In genomic region chr4:129034706-129035660, GRCm38 (mm10) we compare ENCODE assay signal across 8 mouse cellular contexts. TPM values are rescaled to one million over a fixed set of nuclear protein-coding genes. Genes with fewer than 3 reads are reported as not detected.
A peak's percentile ranks its signal among the peaks of the same experiment; 100 is the strongest.
DNase-seq lines count a peak whose midpoint lies in the region; ATAC-seq and TF ChIP-seq lines count a peak whose summit lies in the region.

No protein-coding gene starts in this region.

- H3K9ac ChIP-seq in stomach, postnatal 0 days (ENCODE audit: low read length), result no peak overlapping the region

- H3K9me3 ChIP-seq in stomach, postnatal 0 days (ENCODE audit: control insufficient read depth, low read length), result no peaks in the 10 kb centered on the region

- TF ChIP-seq POLR2A in embryonic fibroblast, embryonic 13.5 days (IDR thresholded peaks at IDR 0.05; ENCODE audit: low read depth, low read length), result peak; percentile 64

- H3K4me1 ChIP-seq in embryonic fibroblast, embryonic 13.5 days (ENCODE audit: control insufficient read depth, insufficient read depth, low read length), result peaks cover 27% of the 10 kb centered on the region
- H3K4me1 ChIP-seq in stomach, postnatal 0 days (replicated peaks; ENCODE audit: control insufficient read depth, insufficient read depth), result peaks cover 4% of the 10 kb centered on the region; the same call in 1 of the 2 replicates

- TF ChIP-seq EP300 in stomach, postnatal 0 days (optimal IDR thresholded peaks at IDR 0.05), result no peak

- no peaks in the 10 kb centered on the region for H3K36me3 ChIP-seq in stomach, postnatal 0 days (ENCODE audit: control insufficient read depth, insufficient read depth, low read length)

- WGBS in stomach, postnatal 0 days, result 39% methylated on average over 13 of the region's 13 CpGs

- peak; percentile 98 for DNase-seq in 416B (ENCODE audit: low read depth)
- peak; percentile 72 for DNase-seq in R1 (ENCODE audit: low read depth, low spot score)
- peak; percentile 88 for DNase-seq in lung, postnatal 25 days (ENCODE audit: low spot score)
- DNase-seq in stomach, postnatal 0 days (ENCODE audit: low spot score), result peak; percentile 66
- DNase-seq in right cerebral cortex, postnatal 25 days, result no peak
- no peak for DNase-seq in frontal cortex, postnatal 14 days (ENCODE audit: low spot score in 2 of 2)

- no peak overlapping the region for H3K4me3 ChIP-seq in embryonic fibroblast, embryonic 13.5 days (ENCODE audit: insufficient read depth, low read length)
- no peak overlapping the region for H3K4me3 ChIP-seq in stomach, postnatal 0 days (ENCODE audit: low read depth, low read length)

- TF ChIP-seq CTCF in embryonic fibroblast, embryonic 13.5 days (IDR thresholded peaks at IDR 0.05; ENCODE audit: borderline replicate concordance, insufficient read depth, low read length), result no peak
- no peak for TF ChIP-seq CTCF in stomach, postnatal 0 days (IDR thresholded peaks at IDR 0.05; ENCODE audit: low read depth)

- no peak overlapping the region for H3K4me2 ChIP-seq in stomach, postnatal 0 days (replicated peaks; ENCODE audit: low read depth)

- ATAC-seq in inflammation-experienced regulatory T-cells, adult 6 months, result peak; percentile 50
- peak; percentile 48 for ATAC-seq in stomach, postnatal 0 days (ENCODE audit: low FRiP score, low TSS enrichment)

- no peaks in the 10 kb centered on the region for H3K27me3 ChIP-seq in stomach, postnatal 0 days (ENCODE audit: control insufficient read depth, insufficient read depth, low read length)

- peak overlapping the region; percentile 92 for H3K27ac ChIP-seq in embryonic fibroblast, embryonic 13.5 days (ENCODE audit: insufficient read depth, low read length)
- peak overlapping the region; percentile 61 for H3K27ac ChIP-seq in stomach, postnatal 0 days (replicated peaks)

RNA-seq across cellular contexts. Expression of gene Rnf19b, which starts 23.1 kb away (rescaled TPM):
- polyA plus RNA-seq in embryonic fibroblast, embryonic 13.5 days (2011; ENCODE audit: insufficient read length, low read depth, missing spikeins), result 49.7 and 62.6 TPM in 2 replicates
- 10 to 100 TPM; 17.5 to 20.2 (median 18.3) TPM for polyA plus RNA-seq in inflammation-experienced regulatory T-cells, adult 6 months (2017; shearing (Covaris generic))
- 7.0 and 7.6 TPM in 2 replicates for polyA plus RNA-seq in stomach, postnatal 0 days (2015; fragmentation: Nextera tagmentation; extraction: Ambion mirVana)

RNA-seq across cellular contexts. Expression of gene Ak2, which starts 43.2 kb away (rescaled TPM):
- 95.5 and 107 TPM in 2 replicates for polyA plus RNA-seq in embryonic fibroblast, embryonic 13.5 days (2011; ENCODE audit: insufficient read length, low read depth, missing spikeins)
- 100 to 1,000 TPM in 1 of 3 experiments, 10 to 100 TPM in 2; 70.4 to 117 (median 80.5) TPM for polyA plus RNA-seq in inflammation-experienced regulatory T-cells, adult 6 months (2017; shearing (Covaris generic))
- 137 and 138 TPM in 2 replicates for polyA plus RNA-seq in stomach, postnatal 0 days (2015; fragmentation: Nextera tagmentation; extraction: Ambion mirVana)

Comparison
In these comparisons a context has a peak if more than half of its experiments do, and no peak if none do; other contexts are left out.
1. DNase-seq: peak in 416B (single experiment), R1 (single experiment), lung, postnatal 25 days (single experiment) and stomach, postnatal 0 days (single experiment); none in right cerebral cortex, postnatal 25 days (single experiment) and frontal cortex, postnatal 14 days (0 of 2).